Mouse (Mus musculus): Measurements from ENCODE around the gene Btbd9. TPM values are rescaled to one million over a fixed set of nuclear protein-coding genes. Genes with fewer than 3 reads are reported as not detected.

The Btbd9 gene
- polyA plus RNA-seq, 1 experiment from 2014 or later = 98.0 TPM

GRCm38 (mm10) chr17:30354381-30354780, 221.9 kb downstream of the Btbd9 start:
- Histone ChIP-seq H3K4me2 (replicated peaks) (no peak overlapping the region), H3K27me3 (no peaks in the 10 kb centered on the region), H3K4me3 (no peak overlapping the region), H3K4me1 (no peaks in the 10 kb centered on the region), H3K36me3 (no peaks in the 10 kb centered on the region), H3K27ac (replicated peaks) (no peak overlapping the region), H3K9me3 (no peaks in the 10 kb centered on the region), H3K9ac (replicated peaks) (no peak overlapping the region)
- no peak for ATAC-seq (ENCODE audit: low FRiP score, low read depth)
- WGBS = 92% methylated on average over 5 of the region's 5 CpGs

DNA sequence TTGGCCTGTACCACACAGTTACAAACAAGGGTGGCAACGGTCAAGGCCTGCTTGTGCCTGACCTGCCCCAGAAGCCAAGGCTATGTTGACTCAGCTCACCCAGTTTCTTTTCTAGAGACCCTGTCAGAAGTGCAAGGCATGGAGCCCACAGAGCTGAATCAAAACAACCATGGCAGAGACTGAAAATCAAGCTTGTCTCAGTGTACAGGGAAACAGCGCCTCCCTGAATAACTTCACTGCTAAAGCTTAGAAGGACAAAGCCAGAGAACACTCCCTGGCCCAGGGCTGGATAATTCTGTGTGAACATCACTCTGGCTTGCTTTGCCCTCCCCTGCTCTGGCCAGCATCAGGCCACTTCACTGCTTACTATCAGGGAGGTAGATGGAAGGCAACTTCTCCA, 228.3 kb downstream of the Btbd9 start:
- no peaks in the 10 kb centered on the region for H3K9me3 ChIP-seq
- WGBS = 68% methylated on average over 2 of the region's 2 CpGs
- no peak for ATAC-seq (ENCODE audit: low FRiP score, low read depth)
- peaks cover 21% of the 10 kb centered on the region for H3K4me1 ChIP-seq
- no peak overlapping the region for H3K9ac ChIP-seq (replicated peaks)
- no peaks in the 10 kb centered on the region for H3K36me3 ChIP-seq
- H3K27me3 ChIP-seq = no peaks in the 10 kb centered on the region
- H3K4me3 ChIP-seq = no peak overlapping the region
- no peak overlapping the region for H3K4me2 ChIP-seq (replicated peaks)
- H3K27ac ChIP-seq (replicated peaks) = peak overlapping the region; percentile 81

GRCm38 (mm10) chr17:30347101-30347613, 229.1 kb downstream of the Btbd9 start:
- H3K27ac ChIP-seq (replicated peaks) = peak overlapping the region; percentile 81
- no peak overlapping the region for H3K9ac ChIP-seq (replicated peaks)
- no peaks in the 10 kb centered on the region for H3K27me3 ChIP-seq
- H3K36me3 ChIP-seq = no peaks in the 10 kb centered on the region
- H3K4me1 ChIP-seq = peaks cover 21% of the 10 kb centered on the region
- WGBS = 24% methylated on average over 10 of the region's 10 CpGs
- H3K9me3 ChIP-seq = no peaks in the 10 kb centered on the region
- peak overlapping the region; percentile 16; the same call in 1 of the 2 replicates for H3K4me2 ChIP-seq (replicated peaks)
- ATAC-seq (ENCODE audit: low FRiP score, low read depth) = no peak
- no peak overlapping the region for H3K4me3 ChIP-seq

DNA sequence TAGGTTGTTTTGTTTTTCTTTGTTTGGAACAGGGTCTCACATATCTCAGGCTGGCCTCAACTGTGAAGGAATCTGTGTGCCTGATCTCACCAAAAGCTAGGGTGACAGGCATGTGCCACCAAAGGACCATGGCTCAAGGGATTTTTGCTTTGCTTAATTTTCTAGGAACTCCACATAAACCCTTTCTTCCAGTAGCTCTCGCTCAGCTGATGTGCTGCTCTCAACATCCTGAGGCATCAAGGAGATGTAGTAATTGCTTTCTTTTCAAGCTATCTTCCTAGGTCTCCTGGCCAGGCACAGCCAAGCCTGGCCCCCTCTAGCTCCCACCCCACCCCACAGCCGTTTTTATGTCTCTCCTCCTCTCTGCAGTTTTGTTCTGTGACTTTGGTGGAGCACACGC, 231.3 kb downstream of the Btbd9 start:
- H3K27me3 ChIP-seq = no peaks in the 10 kb centered on the region
- no peaks in the 10 kb centered on the region for H3K36me3 ChIP-seq
- peaks cover 28% of the 10 kb centered on the region for H3K4me1 ChIP-seq
- ATAC-seq (ENCODE audit: low FRiP score, low read depth) = no peak
- no peak overlapping the region for H3K9ac ChIP-seq (replicated peaks)
- no peak overlapping the region for H3K27ac ChIP-seq (replicated peaks)
- H3K4me2 ChIP-seq (replicated peaks) = no peak overlapping the region
- 74% methylated on average over 3 of the region's 3 CpGs for WGBS
- H3K4me3 ChIP-seq = no peak overlapping the region
- no peaks in the 10 kb centered on the region for H3K9me3 ChIP-seq

DNA sequence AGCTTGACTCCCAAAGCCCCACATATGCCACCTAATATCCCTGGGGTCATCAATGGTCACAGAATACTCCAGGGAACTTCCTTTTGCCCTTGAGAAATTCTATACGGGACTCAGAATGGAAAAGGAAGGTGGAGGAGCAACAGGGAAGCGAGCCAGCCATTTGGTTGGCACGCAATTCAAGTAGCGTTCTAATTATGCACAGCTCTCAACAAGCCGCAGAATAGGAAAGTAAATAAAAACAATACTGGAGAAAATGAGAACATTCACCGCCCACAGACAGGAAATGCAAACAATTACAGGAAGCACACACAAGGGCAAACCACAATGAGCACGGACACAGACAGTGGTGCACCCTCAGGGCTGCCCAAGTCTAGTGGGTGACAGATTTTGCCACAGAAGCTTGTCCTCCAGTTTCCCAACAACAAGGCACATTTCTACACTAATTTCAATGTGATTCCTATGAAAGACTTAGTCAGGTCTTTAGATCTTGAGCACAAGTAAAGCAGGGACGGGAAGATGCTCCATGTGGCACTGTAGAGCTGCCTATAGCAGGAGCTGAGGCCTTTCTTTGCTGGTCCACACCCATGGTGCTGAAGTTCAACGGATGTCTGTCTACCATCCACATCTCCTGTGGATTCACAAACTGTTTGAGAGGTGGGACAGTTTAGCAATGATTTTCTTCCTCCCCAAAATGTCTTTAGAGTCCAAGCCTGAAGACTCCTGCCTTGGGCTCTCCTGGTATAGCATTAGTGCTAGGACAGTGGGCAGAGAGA, 232.4 kb downstream of the Btbd9 start:
- no peak for ATAC-seq (ENCODE audit: low FRiP score, low read depth)
- Histone ChIP-seq H3K27me3 (no peaks in the 10 kb centered on the region), H3K27ac (replicated peaks) (no peak overlapping the region), H3K4me3 (no peak overlapping the region), H3K9ac (replicated peaks) (no peak overlapping the region), H3K9me3 (no peaks in the 10 kb centered on the region), H3K4me2 (replicated peaks) (no peak overlapping the region), H3K36me3 (no peaks in the 10 kb centered on the region), H3K4me1 (peaks cover 28% of the 10 kb centered on the region)
- WGBS = 85% methylated on average over 9 of the region's 9 CpGs

GRCm38 (mm10) chr17:30341556-30341955, 234.7 kb downstream of the Btbd9 start:
- 75% methylated on average over 6 of the region's 6 CpGs for WGBS
- Histone ChIP-seq H3K9ac (replicated peaks) (no peak overlapping the region), H3K9me3 (no peaks in the 10 kb centered on the region), H3K27ac (replicated peaks) (no peak overlapping the region), H3K4me2 (replicated peaks) (no peak overlapping the region), H3K4me1 (peaks cover 15% of the 10 kb centered on the region; the same call in 1 of the 2 replicates), H3K36me3 (no peaks in the 10 kb centered on the region), H3K4me3 (no peak overlapping the region), H3K27me3 (no peaks in the 10 kb centered on the region)
- ATAC-seq (ENCODE audit: low FRiP score, low read depth) = no peak

- Histone ChIP-seq H3K9me3 (no peaks in the 10 kb centered on the region), H3K4me2 (replicated peaks) (no peak overlapping the region), H3K4me3 (no peak overlapping the region), H3K4me1 (peaks cover 19% of the 10 kb centered on the region), H3K27me3 (no peaks in the 10 kb centered on the region), H3K36me3 (no peaks in the 10 kb centered on the region), H3K27ac (replicated peaks) (0 out of 2 replicates have a peak overlapping the region, but pooled peaks have one; percentile 30), H3K9ac (replicated peaks) (no peak overlapping the region)
- no peak for ATAC-seq (ENCODE audit: low FRiP score, low read depth)
- 79% methylated on average over 13 of the region's 13 CpGs for WGBS
Measured at GRCm38 (mm10) chr17:30340495-30341126, 235.7 kb downstream of the Btbd9 start.

GRCm38 (mm10) chr17:30339317-30339716, 237.0 kb downstream of the Btbd9 start:
- WGBS = 96% methylated on average over 5 of the region's 5 CpGs
- peaks cover 29% of the 10 kb centered on the region for H3K4me1 ChIP-seq

DNA sequence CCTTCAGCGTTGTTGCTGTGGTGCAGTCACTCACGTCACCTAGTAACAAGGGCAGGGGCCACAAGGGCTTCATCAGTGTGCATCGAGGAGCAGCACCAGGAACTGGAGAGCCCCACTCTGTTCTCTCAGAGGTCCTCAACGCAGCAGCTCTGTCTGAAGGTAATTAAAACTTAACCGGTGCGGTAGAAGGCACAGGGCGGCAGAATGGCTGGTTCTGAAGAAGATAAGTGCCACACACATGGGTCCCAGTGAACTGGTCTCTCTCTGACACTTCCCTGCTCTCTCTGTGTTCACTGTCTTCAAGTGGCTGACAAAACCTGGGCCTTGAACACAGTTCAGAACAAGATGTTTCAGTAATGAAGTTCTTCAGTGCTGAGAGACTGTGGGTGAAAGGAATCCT, 239.5 kb downstream of the Btbd9 start:
- H3K4me3 ChIP-seq = no peak overlapping the region
- H3K27me3 ChIP-seq = no peaks in the 10 kb centered on the region
- no peak overlapping the region for H3K4me2 ChIP-seq (replicated peaks)
- H3K9me3 ChIP-seq = no peaks in the 10 kb centered on the region
- H3K27ac ChIP-seq (replicated peaks) = no peak overlapping the region
- 55% methylated on average over 7 of the region's 7 CpGs for WGBS
- no peak overlapping the region for H3K9ac ChIP-seq (replicated peaks)
- no peak for ATAC-seq (ENCODE audit: low FRiP score, low read depth)
- H3K4me1 ChIP-seq = peaks cover 31% of the 10 kb centered on the region
- H3K36me3 ChIP-seq = no peaks in the 10 kb centered on the region

More at GRCm38 (mm10) chr17:30339317-30339716, 237.0 kb downstream of the Btbd9 start:
- H3K4me3 ChIP-seq = no peak overlapping the region
- ATAC-seq (ENCODE audit: low FRiP score, low read depth) = no peak
- no peaks in the 10 kb centered on the region for H3K9me3 ChIP-seq
- no peak overlapping the region for H3K9ac ChIP-seq (replicated peaks)
- H3K4me2 ChIP-seq (replicated peaks) = no peak overlapping the region
- H3K27me3 ChIP-seq = no peaks in the 10 kb centered on the region
- H3K27ac ChIP-seq (replicated peaks) = no peak overlapping the region
- no peaks in the 10 kb centered on the region for H3K36me3 ChIP-seq

- H3K4me2 ChIP-seq (replicated peaks) = no peak overlapping the region
- no peaks in the 10 kb centered on the region for H3K9me3 ChIP-seq
- H3K36me3 ChIP-seq = no peaks in the 10 kb centered on the region
- H3K27me3 ChIP-seq = no peaks in the 10 kb centered on the region
- H3K27ac ChIP-seq (replicated peaks) = no peak overlapping the region
- H3K4me1 ChIP-seq = peaks cover 31% of the 10 kb centered on the region
- H3K9ac ChIP-seq (replicated peaks) = no peak overlapping the region
- no peak for ATAC-seq (ENCODE audit: low FRiP score, low read depth)
- 59% methylated on average over 5 of the region's 5 CpGs for WGBS
- H3K4me3 ChIP-seq = no peak overlapping the region
Measured at GRCm38 (mm10) chr17:30336280-30336679, 240.0 kb downstream of the Btbd9 start.

GRCm38 (mm10) chr17:30335746-30336145, 240.5 kb downstream of the Btbd9 start:
- WGBS = 70% methylated on average over 8 of the region's 8 CpGs
- no peak for ATAC-seq (ENCODE audit: low FRiP score, low read depth)
- no peak overlapping the region for H3K27ac ChIP-seq (replicated peaks)

DNA sequence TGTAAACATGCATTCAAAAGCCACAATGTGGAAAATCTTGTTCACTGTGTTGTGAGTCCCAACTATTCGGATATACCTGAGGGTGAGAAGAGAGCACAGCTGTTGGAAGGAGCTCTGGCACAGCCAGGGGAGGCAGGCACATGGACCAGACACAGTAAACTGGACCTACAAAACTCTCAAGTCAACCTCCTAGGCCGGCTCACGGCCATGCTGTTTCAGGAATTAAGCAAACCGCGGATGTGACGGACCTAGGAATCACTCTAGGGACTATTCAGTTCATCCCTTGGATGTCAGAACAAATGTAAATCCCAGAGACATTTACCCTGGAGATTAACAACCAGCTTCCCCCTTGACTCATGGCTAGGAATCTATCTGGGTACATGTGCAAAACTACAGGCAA, 242.0 kb downstream of the Btbd9 start:
- no peak overlapping the region for H3K9ac ChIP-seq (replicated peaks)
- H3K4me3 ChIP-seq = no peak overlapping the region
- 70% methylated on average over 6 of the region's 6 CpGs for WGBS
- peaks cover 25% of the 10 kb centered on the region for H3K4me1 ChIP-seq
- H3K9me3 ChIP-seq = no peaks in the 10 kb centered on the region
- no peaks in the 10 kb centered on the region for H3K27me3 ChIP-seq
- H3K27ac ChIP-seq (replicated peaks) = 0 out of 2 replicates have a peak overlapping the region, but pooled peaks have one; percentile 26
- no peak overlapping the region for H3K4me2 ChIP-seq (replicated peaks)
- H3K36me3 ChIP-seq = no peaks in the 10 kb centered on the region
- no peak for ATAC-seq (ENCODE audit: low FRiP score, low read depth)

More at GRCm38 (mm10) chr17:30335746-30336145, 240.5 kb downstream of the Btbd9 start:
- no peaks in the 10 kb centered on the region for H3K9me3 ChIP-seq
- H3K4me3 ChIP-seq = no peak overlapping the region
- no peaks in the 10 kb centered on the region for H3K36me3 ChIP-seq
- H3K4me2 ChIP-seq (replicated peaks) = no peak overlapping the region
- no peak overlapping the region for H3K9ac ChIP-seq (replicated peaks)
- no peaks in the 10 kb centered on the region for H3K27me3 ChIP-seq
- H3K4me1 ChIP-seq = peaks cover 27% of the 10 kb centered on the region

All from midbrain, embryonic 12.5 days (tissue).